Mouse (Mus musculus): Measurements from ENCODE around the gene Plce1. TPM values are rescaled to one million over a fixed set of nuclear protein-coding genes. Genes with fewer than 3 reads are reported as not detected.

Plce1 gene
- total and polyA plus RNA-seq, 3 experiments = not detected

DNA sequence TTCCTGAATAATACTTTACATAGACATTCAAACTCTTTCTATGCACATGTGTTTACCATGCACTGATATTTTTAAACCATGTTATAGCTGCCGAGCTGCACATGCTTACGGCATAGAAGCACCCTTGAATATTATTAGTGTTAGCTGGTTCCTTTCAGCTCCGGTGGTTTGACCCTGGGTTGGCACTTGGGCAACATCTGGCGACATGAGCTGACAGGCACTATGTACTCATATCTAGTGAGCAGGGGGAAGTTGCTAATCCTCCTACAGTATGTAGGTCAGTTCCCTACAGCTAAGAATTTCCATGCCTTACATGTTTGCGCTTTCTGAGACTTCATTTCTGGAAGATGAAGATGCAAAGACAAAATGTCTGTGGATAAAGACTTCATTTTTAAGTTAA is 86.4 kb downstream of the Plce1 start:
- Histone ChIP-seq H3K4me1 (ENCODE audit: control insufficient read depth in 1 of 2, insufficient read depth in 2 of 2, low read length in 2 of 2) (no peaks in the 10 kb centered on the region), H3K36me3 (ENCODE audit: control insufficient read depth in 1 of 2, insufficient read depth in 2 of 2, low read length in 2 of 2) (no peaks in the 10 kb centered on the region), H3K79me2 (ENCODE audit: control insufficient read depth, insufficient read depth, low read length, poor library complexity) (no peaks in the 10 kb centered on the region), H3K4me3 (ENCODE audit: control insufficient read depth in 1 of 2, insufficient read depth in 1 of 2, low read depth in 2 of 2, low read length in 2 of 2) (no peak overlapping the region), H3K9ac (ENCODE audit: control insufficient read depth, low read depth, low read length, poor library complexity, severe bottlenecking) (no peak overlapping the region), H3K9me3 (replicated peaks; ENCODE audit: insufficient read depth, low read length) (no peaks in the 10 kb centered on the region), H3K27me3 (ENCODE audit: control insufficient read depth in 1 of 2, insufficient read depth in 2 of 2, low read length in 2 of 2) (no peaks in the 10 kb centered on the region), H3K27ac (ENCODE audit: control insufficient read depth, low read depth, low read length) (no peak overlapping the region)
- no peak for TF ChIP-seq MAFK (IDR thresholded peaks at IDR 0.05; ENCODE audit: borderline replicate concordance, low read depth, low read length)
- TF ChIP-seq EP300 (IDR thresholded peaks at IDR 0.05; ENCODE audit: low read depth in 1 of 2, low read length in 2 of 2) = no peak
- no peak for TF ChIP-seq USF2 (IDR thresholded peaks at IDR 0.05; ENCODE audit: borderline replicate concordance in 1 of 2, insufficient read depth in 1 of 2, low read depth in 1 of 2, low read length in 2 of 2)
- no peak for TF ChIP-seq ZMIZ1 (IDR thresholded peaks at IDR 0.05; ENCODE audit: low read depth, low read length)
- no peak for TF ChIP-seq TBP (IDR thresholded peaks at IDR 0.05; ENCODE audit: low read depth, low read length)
- no peak for TF ChIP-seq SMC3 (IDR thresholded peaks at IDR 0.05; ENCODE audit: low read depth, low read length)
- TF ChIP-seq TAL1 (IDR thresholded peaks at IDR 0.05; ENCODE audit: low read length) = no peak
- no peak for TF ChIP-seq ETS1 (IDR thresholded peaks at IDR 0.05; ENCODE audit: low read depth, low read length)
- TF ChIP-seq ZKSCAN1 (IDR thresholded peaks at IDR 0.05; ENCODE audit: low read depth, low read length) = no peak
- no peak for TF ChIP-seq USF1 (IDR thresholded peaks at IDR 0.05; ENCODE audit: low read depth, low read length)
- TF ChIP-seq POLR2AphosphoS2 (IDR thresholded peaks at IDR 0.05; ENCODE audit: low read length) = no peak
- no peak for TF ChIP-seq MYC (IDR thresholded peaks at IDR 0.05; ENCODE audit: low read depth, low read length)
- no peak for TF ChIP-seq JUND (IDR thresholded peaks at IDR 0.05; ENCODE audit: low read depth, low read length)
- no peak for TF ChIP-seq NELFE (IDR thresholded peaks at IDR 0.05; ENCODE audit: low read depth, low read length)
- TF ChIP-seq HCFC1 (IDR thresholded peaks at IDR 0.05; ENCODE audit: low read depth, low read length) = no peak
- DNase-seq (ENCODE audit: low read depth, low spot score) = no peak

DNA sequence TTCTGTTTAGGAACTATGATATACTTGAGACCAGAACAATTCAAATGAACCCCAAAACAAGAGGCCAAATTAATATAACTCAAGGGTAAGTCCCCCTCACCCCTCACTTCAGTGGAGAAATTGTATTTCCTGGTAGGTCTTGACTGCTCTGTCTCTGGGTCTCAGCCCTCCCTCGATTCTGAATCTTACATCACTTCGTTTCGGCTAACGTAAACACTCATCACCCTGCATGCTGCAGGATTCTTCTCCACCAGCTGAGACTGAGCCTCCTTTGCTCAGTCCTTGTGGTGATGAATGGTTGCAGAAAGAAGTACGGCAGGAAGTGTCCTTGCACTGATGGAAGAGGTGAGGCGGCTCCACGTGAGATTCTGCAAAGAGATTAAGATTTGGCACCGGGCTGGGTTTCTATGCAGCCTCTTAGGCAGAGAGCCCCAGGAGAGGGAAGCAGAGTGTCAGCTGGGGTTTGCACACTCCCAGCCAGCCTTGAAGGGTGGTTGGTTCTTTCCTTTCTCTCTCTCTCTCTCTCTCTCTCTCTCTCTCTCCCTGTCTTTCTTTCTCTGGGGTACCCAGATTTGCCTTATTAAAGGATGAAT is 97.7 kb downstream of the Plce1 start:
- Histone ChIP-seq H3K4me3 (ENCODE audit: control insufficient read depth in 1 of 2, insufficient read depth in 1 of 2, low read depth in 2 of 2, low read length in 2 of 2) (no peak overlapping the region), H3K9ac (ENCODE audit: control insufficient read depth, low read depth, low read length, poor library complexity, severe bottlenecking) (no peak overlapping the region), H3K4me1 (ENCODE audit: control insufficient read depth in 1 of 2, insufficient read depth in 2 of 2, low read length in 2 of 2) (no peaks in the 10 kb centered on the region), H3K27ac (ENCODE audit: control insufficient read depth, low read depth, low read length) (no peak overlapping the region), H3K9me3 (replicated peaks; ENCODE audit: insufficient read depth, low read length) (no peaks in the 10 kb centered on the region), H3K36me3 (ENCODE audit: control insufficient read depth in 1 of 2, insufficient read depth in 2 of 2, low read length in 2 of 2) (no peaks in the 10 kb centered on the region), H3K79me2 (ENCODE audit: control insufficient read depth, insufficient read depth, low read length, poor library complexity) (no peaks in the 10 kb centered on the region), H3K27me3 (ENCODE audit: control insufficient read depth in 1 of 2, insufficient read depth in 2 of 2, low read length in 2 of 2) (no peaks in the 10 kb centered on the region)
- TF ChIP-seq SMC3 (IDR thresholded peaks at IDR 0.05; ENCODE audit: low read depth, low read length) (no peak), JUND (IDR thresholded peaks at IDR 0.05; ENCODE audit: low read depth, low read length) (no peak), POLR2AphosphoS5 (IDR thresholded peaks at IDR 0.05; ENCODE audit: borderline replicate concordance, low read depth, low read length) (no peak), RCOR1 (IDR thresholded peaks at IDR 0.05; ENCODE audit: low read depth, low read length) (no peak), MAZ (IDR thresholded peaks at IDR 0.05; ENCODE audit: low read depth, low read length) (no peak), ELF1 (IDR thresholded peaks at IDR 0.05; ENCODE audit: low read depth, low read length) (no peak), MAFK (IDR thresholded peaks at IDR 0.05; ENCODE audit: borderline replicate concordance, low read depth, low read length) (no peak), USF2 (IDR thresholded peaks at IDR 0.05; ENCODE audit: borderline replicate concordance in 1 of 2, insufficient read depth in 1 of 2, low read depth in 1 of 2, low read length in 2 of 2) (no peak), UBTF (IDR thresholded peaks at IDR 0.05; ENCODE audit: borderline replicate concordance, insufficient read depth, low read depth, low read length) (no peak), CHD1 (IDR thresholded peaks at IDR 0.05; ENCODE audit: low read depth, low read length) (no peak), CHD2 (IDR thresholded peaks at IDR 0.05; ENCODE audit: low read length) (no peak), HCFC1 (IDR thresholded peaks at IDR 0.05; ENCODE audit: low read depth, low read length) (no peak), E2F4 (IDR thresholded peaks at IDR 0.05; ENCODE audit: borderline replicate concordance, low read depth, low read length) (no peak), ZC3H11A (IDR thresholded peaks at IDR 0.05; ENCODE audit: low read depth, low read length) (no peak)
- DNase-seq (ENCODE audit: low read depth, low spot score) = no peak
